Mouse (Mus musculus): ENCODE results near the gene Rnf26. TPM values are rescaled to one million over a fixed set of nuclear protein-coding genes. Genes with fewer than 3 reads are reported as not detected.
A peak's percentile ranks its signal among the peaks of the same experiment; 100 is the strongest.

The Rnf26 gene
- polyA plus RNA-seq, 1 experiment from 2014 or later, result 61.4 TPM

GRCm38 (mm10) chr9:44135731-44136411 lies 22.6 kb upstream of the Rnf26 start:
- Histone ChIP-seq H3K27me3 (replicated peaks; ENCODE audit: control insufficient read depth, insufficient read depth, low read length) (peaks cover 8% of the 10 kb centered on the region; the same call in 1 of the 2 replicates), H3K36me3 (ENCODE audit: control insufficient read depth, insufficient read depth, low read length) (peaks cover 30% of the 10 kb centered on the region; the same call in 1 of the 2 replicates), H3K4me2 (ENCODE audit: low read depth, low read length) (peak overlapping the region; percentile 90), H3K27ac (replicated peaks; ENCODE audit: low read depth, low read length) (peak overlapping the region; percentile 74), H3K9me3 (ENCODE audit: control insufficient read depth, low read length) (no peaks in the 10 kb centered on the region), H3K4me1 (ENCODE audit: control insufficient read depth, insufficient read depth, low read length) (peaks cover 17% of the 10 kb centered on the region; the same call in 1 of the 2 replicates), H3K9ac (ENCODE audit: low read depth, low read length) (peak overlapping the region; percentile 73), H3K4me3 (ENCODE audit: low read depth, low read length) (peak overlapping the region; percentile 68)
- ATAC-seq (ENCODE audit: low read depth), result peak; percentile 19; the same call in 1 of the 2 replicates
- 38% methylated on average over 7 of the region's 7 CpGs for WGBS
- peak; percentile 41 for DNase-seq (ENCODE audit: low spot score)

GRCm38 (mm10) chr9:44134851-44135730 lies 21.8 kb upstream of the Rnf26 start:
- Histone ChIP-seq H3K27ac (replicated peaks; ENCODE audit: low read depth, low read length) (peak overlapping the region; percentile 74), H3K27me3 (replicated peaks; ENCODE audit: control insufficient read depth, insufficient read depth, low read length) (peaks cover 8% of the 10 kb centered on the region; the same call in 1 of the 2 replicates), H3K36me3 (ENCODE audit: control insufficient read depth, insufficient read depth, low read length) (peaks cover 22% of the 10 kb centered on the region; the same call in 1 of the 2 replicates), H3K9me3 (ENCODE audit: control insufficient read depth, low read length) (no peaks in the 10 kb centered on the region), H3K9ac (ENCODE audit: low read depth, low read length) (peak overlapping the region; percentile 73), H3K4me2 (ENCODE audit: low read depth, low read length) (peak overlapping the region; percentile 90), H3K4me1 (ENCODE audit: control insufficient read depth, insufficient read depth, low read length) (peaks cover 25% of the 10 kb centered on the region; the same call in 1 of the 2 replicates), H3K4me3 (ENCODE audit: low read depth, low read length) (peak overlapping the region; percentile 68)
- DNase-seq (ENCODE audit: low spot score), result peak; percentile 48
- ATAC-seq (ENCODE audit: low read depth), result peak; percentile 23
- WGBS, result 3% methylated on average over 36 of the region's 49 CpGs

DNA sequence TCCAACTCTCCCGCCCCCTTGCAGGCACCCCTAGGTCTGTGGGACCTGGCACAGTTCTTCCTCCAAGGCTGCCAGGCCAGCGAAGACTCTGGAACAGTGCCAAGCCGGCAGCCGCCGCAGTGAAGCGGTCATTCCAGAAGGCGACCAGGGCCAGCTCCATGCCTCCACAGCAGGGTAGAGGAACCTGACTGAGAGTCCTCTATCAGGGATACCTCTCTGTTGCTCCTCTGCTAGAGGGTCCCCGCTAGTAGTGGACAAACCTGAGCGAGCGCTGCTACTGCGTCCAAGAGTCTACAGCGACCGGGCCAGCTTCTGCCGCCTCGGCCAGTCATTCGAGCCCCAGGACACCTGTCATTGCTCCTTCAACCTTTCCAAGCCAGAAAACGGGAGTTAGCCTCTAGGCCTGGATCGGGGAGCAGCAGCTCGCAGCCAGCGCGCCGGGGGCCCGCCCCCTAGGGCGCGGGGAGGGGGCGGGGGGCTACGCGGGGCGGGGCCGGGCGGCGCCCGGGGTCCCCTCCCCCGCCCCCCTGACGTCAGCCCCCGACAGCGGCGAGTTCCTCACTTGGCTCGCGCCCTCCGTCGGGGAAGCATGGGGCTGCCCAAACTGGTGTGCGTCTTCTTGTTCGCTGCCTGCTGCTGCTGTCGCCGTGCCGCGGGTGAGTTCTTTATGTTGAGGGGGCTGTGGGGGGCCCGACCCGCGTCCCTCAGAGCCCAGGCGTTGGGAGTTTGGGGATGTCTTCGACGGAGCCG lies 21.0 kb upstream of the Rnf26 start, which contains the start of gene Mcam:
TSS of gene Mcam (plus strand) at position 369 of the 750 bp plus-strand sequence.
- ATAC-seq (ENCODE audit: low read depth), result peak; percentile 41
- 4% methylated on average over 12 of the region's 55 CpGs for WGBS
- Histone ChIP-seq H3K4me3 (ENCODE audit: low read depth, low read length) (peak within 1 kb of the TSS; percentile 68), H3K9ac (ENCODE audit: low read depth, low read length) (peak within 1 kb of the TSS; percentile 73), H3K27ac (replicated peaks; ENCODE audit: low read depth, low read length) (peak within 1 kb of the TSS; percentile 74), H3K9me3 (ENCODE audit: control insufficient read depth, low read length) (no peaks in the 10 kb centered on the region), H3K27me3 (replicated peaks; ENCODE audit: control insufficient read depth, insufficient read depth, low read length) (peaks cover 8% of the 10 kb centered on the region; the same call in 1 of the 2 replicates), H3K4me2 (ENCODE audit: low read depth, low read length) (peak within 1 kb of the TSS; percentile 90), H3K4me1 (ENCODE audit: control insufficient read depth, insufficient read depth, low read length) (peaks cover 29% of the 10 kb centered on the region; the same call in 1 of the 2 replicates), H3K36me3 (ENCODE audit: control insufficient read depth, insufficient read depth, low read length) (peaks cover 15% of the 10 kb centered on the region; the same call in 1 of the 2 replicates)
- peak; percentile 79 for DNase-seq (ENCODE audit: low spot score)

- ATAC-seq (ENCODE audit: low read depth) (no peak), DNase-seq (ENCODE audit: low spot score) (no peak)
- Histone ChIP-seq H3K4me2 (ENCODE audit: low read depth, low read length) (peak overlapping the region; percentile 90), H3K4me3 (ENCODE audit: low read depth, low read length) (peak overlapping the region; percentile 68), H3K9ac (ENCODE audit: low read depth, low read length) (peak overlapping the region; percentile 73), H3K27me3 (replicated peaks; ENCODE audit: control insufficient read depth, insufficient read depth, low read length) (peaks cover 8% of the 10 kb centered on the region; the same call in 1 of the 2 replicates), H3K9me3 (ENCODE audit: control insufficient read depth, low read length) (no peaks in the 10 kb centered on the region), H3K27ac (replicated peaks; ENCODE audit: low read depth, low read length) (peak overlapping the region; percentile 74; the same call in 1 of the 2 replicates), H3K4me1 (ENCODE audit: control insufficient read depth, insufficient read depth, low read length) (peaks cover 29% of the 10 kb centered on the region; the same call in 1 of the 2 replicates), H3K36me3 (ENCODE audit: control insufficient read depth, insufficient read depth, low read length) (peaks cover 6% of the 10 kb centered on the region; the same call in 1 of the 2 replicates)
- WGBS, result 7% methylated on average over 2 of the region's 2 CpGs
Observed at GRCm38 (mm10) chr9:44133287-44133686, 20.0 kb upstream of the Rnf26 start.

DNA sequence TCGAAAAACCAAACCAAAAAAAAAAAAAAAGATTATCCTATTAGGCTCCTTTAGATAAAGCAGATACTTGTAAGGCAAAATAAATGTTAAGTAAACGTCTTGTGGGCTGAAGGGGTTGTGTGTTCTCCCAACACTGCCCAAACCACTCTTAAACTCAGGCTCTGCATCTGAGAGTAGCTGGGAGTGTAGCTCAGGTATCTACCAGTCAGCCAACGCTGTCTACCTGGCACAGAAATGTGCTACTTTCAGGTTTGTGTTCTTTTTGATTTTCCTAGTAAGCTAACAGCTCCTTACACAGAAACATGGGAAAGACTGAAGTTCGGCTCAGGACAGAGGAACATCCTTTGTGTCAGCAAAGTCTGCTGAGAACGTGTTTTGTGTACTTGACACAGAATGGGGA lies 18.9 kb upstream of the Rnf26 start:
- no peak overlapping the region for H3K9ac ChIP-seq (ENCODE audit: low read depth, low read length)
- no peak overlapping the region for H3K27ac ChIP-seq (replicated peaks; ENCODE audit: low read depth, low read length)
- no peak for ATAC-seq (ENCODE audit: low read depth)
- no peak for DNase-seq (ENCODE audit: low spot score)
- H3K27me3 ChIP-seq (replicated peaks; ENCODE audit: control insufficient read depth, insufficient read depth, low read length), result peaks cover 8% of the 10 kb centered on the region; the same call in 1 of the 2 replicates
- no peaks in the 10 kb centered on the region for H3K9me3 ChIP-seq (ENCODE audit: control insufficient read depth, low read length)
- H3K36me3 ChIP-seq (ENCODE audit: control insufficient read depth, insufficient read depth, low read length), result no peaks in the 10 kb centered on the region
- H3K4me2 ChIP-seq (ENCODE audit: low read depth, low read length), result no peak overlapping the region
- H3K4me1 ChIP-seq (ENCODE audit: control insufficient read depth, insufficient read depth, low read length), result peaks cover 29% of the 10 kb centered on the region; the same call in 1 of the 2 replicates
- H3K4me3 ChIP-seq (ENCODE audit: low read depth, low read length), result no peak overlapping the region
- 61% methylated on average over 5 of the region's 5 CpGs for WGBS

- Histone ChIP-seq H3K27me3 (replicated peaks; ENCODE audit: control insufficient read depth, insufficient read depth, low read length) (peaks cover 8% of the 10 kb centered on the region; the same call in 1 of the 2 replicates), H3K36me3 (ENCODE audit: control insufficient read depth, insufficient read depth, low read length) (no peaks in the 10 kb centered on the region), H3K4me1 (ENCODE audit: control insufficient read depth, insufficient read depth, low read length) (peaks cover 32% of the 10 kb centered on the region; the same call in 1 of the 2 replicates), H3K4me2 (ENCODE audit: low read depth, low read length) (peak overlapping the region; percentile 71; the same call in 1 of the 2 replicates), H3K9me3 (ENCODE audit: control insufficient read depth, low read length) (no peaks in the 10 kb centered on the region), H3K4me3 (ENCODE audit: low read depth, low read length) (no peak overlapping the region), H3K9ac (ENCODE audit: low read depth, low read length) (no peak overlapping the region), H3K27ac (replicated peaks; ENCODE audit: low read depth, low read length) (peak overlapping the region; percentile 24; the same call in 1 of the 2 replicates)
- 38% methylated on average over 7 of the region's 7 CpGs for WGBS
- ATAC-seq (ENCODE audit: low read depth) (no peak), DNase-seq (ENCODE audit: low spot score) (no peak)
Observed at GRCm38 (mm10) chr9:44131276-44131590, 17.9 kb upstream of the Rnf26 start.

- WGBS, result 11% methylated on average over 18 of the region's 19 CpGs
- no peaks in the 10 kb centered on the region for H3K36me3 ChIP-seq (ENCODE audit: control insufficient read depth, insufficient read depth, low read length)
- 0 out of 2 replicates have a peak overlapping the region, but pooled peaks have one; percentile 63 for H3K9ac ChIP-seq (ENCODE audit: low read depth, low read length)
- peak overlapping the region; percentile 36 for H3K4me3 ChIP-seq (ENCODE audit: low read depth, low read length)
- peak overlapping the region; percentile 35; the same call in 1 of the 2 replicates for H3K27ac ChIP-seq (replicated peaks; ENCODE audit: low read depth, low read length)
- peaks cover 8% of the 10 kb centered on the region; the same call in 1 of the 2 replicates for H3K27me3 ChIP-seq (replicated peaks; ENCODE audit: control insufficient read depth, insufficient read depth, low read length)
- H3K4me1 ChIP-seq (ENCODE audit: control insufficient read depth, insufficient read depth, low read length), result peaks cover 34% of the 10 kb centered on the region; the same call in 1 of the 2 replicates
- peak overlapping the region; percentile 71 for H3K4me2 ChIP-seq (ENCODE audit: low read depth, low read length)
- no peaks in the 10 kb centered on the region for H3K9me3 ChIP-seq (ENCODE audit: control insufficient read depth, low read length)
- DNase-seq (ENCODE audit: low spot score), result peak; percentile 60
- peak; percentile 23; the same call in 1 of the 2 replicates for ATAC-seq (ENCODE audit: low read depth)
Observed at GRCm38 (mm10) chr9:44130581-44131275, 17.4 kb upstream of the Rnf26 start.
